Mouse (Mus musculus) C2C12 (cell line): ENCODE measurements around the gene Dhfr. TPM values are rescaled to one million over a fixed set of nuclear protein-coding genes. Genes with fewer than 3 reads are reported as not detected.

Experiments used
- H3K27me3 ChIP-seq: one replicate; pipeline ENCODE4 v1.6.1; 2011; ENCODE audit not compliant: control insufficient read depth, insufficient read depth, insufficient read length
- H3K36me3 ChIP-seq: one replicate; pipeline ENCODE4 v1.6.1; 2011; ENCODE audit not compliant: control insufficient read depth, insufficient read depth
- H3K4me3 ChIP-seq: one replicate; pipeline ENCODE4 v1.5.1; 2011; ENCODE audit warnings: mild to moderate bottlenecking, control low read depth; ENCODE audit not compliant: poor library complexity, insufficient read depth, severe bottlenecking
- H3K79me2 ChIP-seq: one replicate; pipeline ENCODE4 v1.6.1; 2011; ENCODE audit not compliant: control insufficient read depth, insufficient read depth
- H3K79me3 ChIP-seq: one replicate; pipeline ENCODE4 v1.6.1; 2011; ENCODE audit warnings: low read depth, control low read depth
- H3ac ChIP-seq: one replicate; pipeline ENCODE3; 2011; ENCODE audit warnings: low read depth; ENCODE audit not compliant: control insufficient read depth, insufficient read length
- CEBPB ChIP-seq: IDR thresholded peaks from one replicate; pipeline ENCODE4 v1.6.1; 2011; ENCODE audit warnings: low read depth, mild to moderate bottlenecking, control low read depth, moderate library complexity
- CTCF ChIP-seq: IDR thresholded peaks from one replicate; pipeline ENCODE4 v1.5.1; 2011; ENCODE audit not compliant: control insufficient read depth, insufficient read depth, insufficient read length
- FOSL1 ChIP-seq: IDR thresholded peaks from one replicate; pipeline ENCODE4 v1.8.0; 2011; ENCODE audit warnings: mild to moderate bottlenecking, low read length; ENCODE audit not compliant: poor library complexity, insufficient read depth, severe bottlenecking
- MAX ChIP-seq: IDR thresholded peaks from one replicate; pipeline ENCODE4 v1.6.1; 2011; ENCODE audit warnings: mild to moderate bottlenecking, control low read depth
- MYOD1 ChIP-seq: IDR thresholded peaks from one replicate; pipeline ENCODE4 v1.6.1; 2011; ENCODE audit warnings: low read depth; ENCODE audit not compliant: control insufficient read depth, insufficient read length
- MYOG ChIP-seq: IDR thresholded peaks from one replicate; pipeline ENCODE4 v1.6.1; 2011; ENCODE audit not compliant: control insufficient read depth, insufficient read length; ENCODE audit errors: extremely low read depth
- USF1 ChIP-seq: IDR thresholded peaks from one replicate; pipeline ENCODE4 v1.6.1; 2011; ENCODE audit warnings: low read depth, mild to moderate bottlenecking, control low read depth, moderate library complexity
- polyA plus RNA-seq: library from polyadenylated mRNA; unstranded; fragments of >200 nt; fragmentation: generic; extraction: Trizol; gene quantifications from one replicate; pipeline ENCODE4 v1.2.1, GENCODE M21; 2012; ENCODE audit warnings: missing spikeins

The Dhfr gene
- polyA plus RNA-seq, 1 experiment = 9.4 TPM

GRCm38 (mm10) chr13:92423711-92424110, 69.2 kb downstream of the Dhfr start:
- H3K79me2 ChIP-seq = no peaks in the 10 kb centered on the region
- peaks cover 40% of the 10 kb centered on the region for H3K27me3 ChIP-seq
- TF ChIP-seq USF1 (no peak), CEBPB (no peak), CTCF (no peak), MYOG (no peak), MYOD1 (no peak), MAX (no peak), FOSL1 (no peak)
- H3K36me3 ChIP-seq = no peaks in the 10 kb centered on the region
- no peak overlapping the region for H3K4me3 ChIP-seq
- no peak overlapping the region for H3ac ChIP-seq
- H3K79me3 ChIP-seq = no peaks in the 10 kb centered on the region

- Histone ChIP-seq H3K79me2 (no peaks in the 10 kb centered on the region), H3ac (no peak within 1 kb of the TSS), H3K79me3 (no peaks in the 10 kb centered on the region), H3K27me3 (peaks cover 37% of the 10 kb centered on the region), H3K4me3 (no peak within 1 kb of the TSS), H3K36me3 (no peaks in the 10 kb centered on the region)
- TF ChIP-seq MAX = no peak
- no peak for TF ChIP-seq FOSL1
- no peak for TF ChIP-seq CEBPB
- TF ChIP-seq MYOD1 = no peak
Measured at GRCm38 (mm10) chr13:92425758-92426264, 71.3 kb downstream of the Dhfr start, which contains the start of gene Ankrd34b. Gene Ankrd34b (plus strand): TSS chr13:92425896.

GRCm38 (mm10) chr13:92426294-92427051, 71.9 kb downstream of the Dhfr start:
- H3K79me3 ChIP-seq = no peaks in the 10 kb centered on the region
- H3K79me2 ChIP-seq = no peaks in the 10 kb centered on the region
- peaks cover 37% of the 10 kb centered on the region for H3K27me3 ChIP-seq
- H3ac ChIP-seq = no peak overlapping the region
- no peak for TF ChIP-seq CEBPB
- no peak for TF ChIP-seq MYOG
- no peak overlapping the region for H3K4me3 ChIP-seq
- no peaks in the 10 kb centered on the region for H3K36me3 ChIP-seq

GRCm38 (mm10) chr13:92427351-92427855, 72.9 kb downstream of the Dhfr start:
- H3K4me3 ChIP-seq = no peak overlapping the region
- H3K36me3 ChIP-seq = no peaks in the 10 kb centered on the region
- H3K79me3 ChIP-seq = no peaks in the 10 kb centered on the region
- H3K79me2 ChIP-seq = no peaks in the 10 kb centered on the region
- no peak overlapping the region for H3ac ChIP-seq
- no peak for TF ChIP-seq CEBPB
- TF ChIP-seq MAX = no peak
- no peak for TF ChIP-seq FOSL1
- no peak for TF ChIP-seq MYOD1
- no peak for TF ChIP-seq USF1
- TF ChIP-seq CTCF = no peak
- no peak for TF ChIP-seq MYOG
- peaks cover 37% of the 10 kb centered on the region for H3K27me3 ChIP-seq

Other genes starting within 250 kb of the Dhfr start
- 0.04 TPM for gene Rasgrf2, start 223.1 kb upstream of the Dhfr start, polyA plus RNA-seq
- 0.02 TPM for gene Gm20379, start 48.7 kb upstream of the Dhfr start, polyA plus RNA-seq
- gene Msh3, start 277 bp downstream of the Dhfr start, polyA plus RNA-seq = 5.4 TPM
- gene Ankrd34b, start 71.2 kb downstream of the Dhfr start, polyA plus RNA-seq = not detected
- 0.57 TPM for gene Fam151b, start 129.3 kb downstream of the Dhfr start, polyA plus RNA-seq
- gene Zfyve16, start 176.1 kb downstream of the Dhfr start, polyA plus RNA-seq = 2.6 TPM
- 0.06 TPM for gene Spz1, start 221.4 kb downstream of the Dhfr start, polyA plus RNA-seq